Mouse (Mus musculus): ENCODE results near the gene Lypd1. TPM values are rescaled to one million over a fixed set of nuclear protein-coding genes. Genes with fewer than 3 reads are reported as not detected.

Lypd1 gene
- polyA plus RNA-seq, 1 experiment: 74.4 TPM

Other genes starting within 250 kb of the Lypd1 start
- gene Gpr39, start 236.1 kb downstream of the Lypd1 start, polyA plus RNA-seq (2012; rRNA removed): 0.06 and 0.10 TPM in 2 replicates